Mouse (Mus musculus) spleen, adult 2 months (tissue): ENCODE results near the gene Adamts17. TPM values are rescaled to one million over a fixed set of nuclear protein-coding genes. Genes with fewer than 3 reads are reported as not detected.

Experiments
- DNase-seq, 2 experiments: peaks; one replicate each; pipeline versions ENCODE4 v3.0.0 to v3.0.0-alpha.2; 2012 to 2021; ENCODE audit warnings: low spot score in 2 of 2, low read depth in 1 of 2
- H3K27ac ChIP-seq: fragments of 200-500 bp; 2 replicates; pipeline ENCODE4 v1.5.1; 2012; ENCODE audit warnings: low read length, inconsistent platforms; ENCODE audit not compliant: insufficient read depth
- H3K27me3 ChIP-seq: fragments of 200-500 bp; 2 replicates; pipeline ENCODE4 v1.6.1; 2012; ENCODE audit warnings: mild to moderate bottlenecking, moderate library complexity, low read length, inconsistent platforms; ENCODE audit not compliant: control insufficient read depth, insufficient read depth
- H3K36me3 ChIP-seq: fragments of 200-500 bp; 2 replicates; pipeline ENCODE4 v1.6.1; 2012; ENCODE audit warnings: mild to moderate bottlenecking, low read length, inconsistent platforms; ENCODE audit not compliant: control insufficient read depth, insufficient read depth
- H3K4me1 ChIP-seq: fragments of 200-500 bp; 2 replicates; pipeline ENCODE4 v1.6.1; 2011; ENCODE audit warnings: inconsistent platforms; ENCODE audit not compliant: control insufficient read depth, insufficient read depth, insufficient read length
- H3K4me3 ChIP-seq: fragments of 200-500 bp; 2 replicates; pipeline ENCODE4 v1.5.1; 2011; ENCODE audit warnings: mild to moderate bottlenecking, inconsistent platforms; ENCODE audit not compliant: insufficient read depth, insufficient read length; ENCODE audit errors: extremely low read depth
- CTCF ChIP-seq: fragments of 200-500 bp; IDR thresholded peaks from 2 replicates; pipeline ENCODE4 v1.5.1; 2011; ENCODE audit warnings: mild to moderate bottlenecking, inconsistent platforms; ENCODE audit not compliant: insufficient read depth, insufficient read length, insufficient replicate concordance; ENCODE audit errors: extremely low read depth
- POLR2A ChIP-seq: fragments of 200-500 bp; IDR thresholded peaks from 2 replicates; pipeline ENCODE4 v1.6.1; 2011; ENCODE audit warnings: low read depth, low read length, inconsistent platforms
- WGBS: fragments of 180-500 bp; shearing (Covaris S2); methylation state at CpG from one replicate; pipeline ENCODE4 v1.1.7; 2018; 5-methylcytosine and 5-hydroxymethylcytosine counted together
- polyA plus RNA-seq: library from polyadenylated mRNA; depleted of rRNA; stranded (reverse); fragments of >200 nt; gene quantifications from 2 replicates; pipeline ENCODE4 v1.2.3, GENCODE M21; 2012

Adamts17 gene
- polyA plus RNA-seq, 1 experiment: 0.29 TPM

- TF ChIP-seq CTCF (no peak), POLR2A (no peak)
- no peak overlapping the region for H3K4me3 ChIP-seq
- H3K4me1 ChIP-seq: no peaks in the 10 kb centered on the region
- H3K27me3 ChIP-seq: no peaks in the 10 kb centered on the region
- no peak overlapping the region for H3K27ac ChIP-seq
- WGBS: 83% methylated on average over 2 of the region's 2 CpGs
- H3K36me3 ChIP-seq: no peaks in the 10 kb centered on the region
- no peak for DNase-seq
Measured at GRCm38 (mm10) chr7:67062571-67062970, 223.0 kb downstream of the Adamts17 start.

- no peak for DNase-seq
- H3K4me3 ChIP-seq: no peak overlapping the region
- no peaks in the 10 kb centered on the region for H3K36me3 ChIP-seq
- H3K4me1 ChIP-seq: no peaks in the 10 kb centered on the region
- H3K27ac ChIP-seq: no peak overlapping the region
- TF ChIP-seq CTCF (no peak), POLR2A (no peak)
- WGBS: 83% methylated on average over 10 of the region's 10 CpGs
- no peaks in the 10 kb centered on the region for H3K27me3 ChIP-seq
Measured at GRCm38 (mm10) chr7:67064627-67065305, 225.2 kb downstream of the Adamts17 start.

- Histone ChIP-seq H3K4me1 (no peaks in the 10 kb centered on the region), H3K4me3 (no peak overlapping the region), H3K27ac (no peak overlapping the region), H3K27me3 (no peaks in the 10 kb centered on the region), H3K36me3 (no peaks in the 10 kb centered on the region)
- TF ChIP-seq POLR2A: no peak
- TF ChIP-seq CTCF: no peak
- 94% methylated on average over 4 of the region's 4 CpGs for WGBS
- no peak for DNase-seq
Measured at GRCm38 (mm10) chr7:67065631-67066030, 226.1 kb downstream of the Adamts17 start.

GRCm38 (mm10) chr7:67072015-67072685, 232.6 kb downstream of the Adamts17 start:
- WGBS: 84% methylated on average over 10 of the region's 10 CpGs
- no peak for DNase-seq

GRCm38 (mm10) chr7:67082751-67083150, 243.2 kb downstream of the Adamts17 start:
- H3K36me3 ChIP-seq: no peaks in the 10 kb centered on the region
- no peak overlapping the region for H3K27ac ChIP-seq
- TF ChIP-seq CTCF (no peak), POLR2A (no peak)
- WGBS: 95% methylated on average over 10 of the region's 10 CpGs
- no peak for DNase-seq
- H3K4me1 ChIP-seq: no peaks in the 10 kb centered on the region
- no peaks in the 10 kb centered on the region for H3K27me3 ChIP-seq
- H3K4me3 ChIP-seq: no peak overlapping the region

More at GRCm38 (mm10) chr7:67072015-67072685, 232.6 kb downstream of the Adamts17 start:
- no peak overlapping the region for H3K4me3 ChIP-seq
- H3K36me3 ChIP-seq: no peaks in the 10 kb centered on the region
- no peaks in the 10 kb centered on the region for H3K27me3 ChIP-seq
- no peak for TF ChIP-seq POLR2A
- no peak for TF ChIP-seq CTCF
- H3K27ac ChIP-seq: no peak overlapping the region
- H3K4me1 ChIP-seq: no peaks in the 10 kb centered on the region

GRCm38 (mm10) chr7:67087759-67088158, 248.2 kb downstream of the Adamts17 start:
- no peaks in the 10 kb centered on the region for H3K27me3 ChIP-seq
- H3K4me1 ChIP-seq: no peaks in the 10 kb centered on the region
- no peak for DNase-seq
- TF ChIP-seq CTCF (no peak), POLR2A (no peak)
- no peak overlapping the region for H3K4me3 ChIP-seq
- no peaks in the 10 kb centered on the region for H3K36me3 ChIP-seq
- H3K27ac ChIP-seq: no peak overlapping the region
- WGBS: 93% methylated on average over 6 of the region's 6 CpGs

GRCm38 (mm10) chr7:67097096-67097495, 257.6 kb downstream of the Adamts17 start:
- no peaks in the 10 kb centered on the region for H3K4me1 ChIP-seq
- no peak overlapping the region for H3K4me3 ChIP-seq
- WGBS: 94% methylated on average over 2 of the region's 2 CpGs
- no peak for DNase-seq
- H3K27ac ChIP-seq: no peak overlapping the region
- TF ChIP-seq POLR2A: no peak
- H3K36me3 ChIP-seq: no peaks in the 10 kb centered on the region
- no peaks in the 10 kb centered on the region for H3K27me3 ChIP-seq
